Mouse (Mus musculus) intestine, embryonic 14.5 days (tissue): ENCODE results near the gene Ints11. TPM values are rescaled to one million over a fixed set of nuclear protein-coding genes. Genes with fewer than 3 reads are reported as not detected.

Experiments
- ATAC-seq: fragments of 200-750 bp; cut with Nextera tagmentation; replicated peaks from 2 replicates; pipeline ENCODE4 v1.8.0; 2017; ENCODE audit warnings: low read depth, moderate number of reproducible peaks, moderate TSS enrichment, moderate library complexity; ENCODE audit not compliant: low FRiP score, low TSS enrichment
- DNase-seq: peaks from one replicate; pipeline ENCODE4 v3.0.0-alpha.2; 2018; ENCODE audit warnings: low spot score
- H3K27ac ChIP-seq: fragments of 300-500 bp; sonication (generic); 2 replicates; pipeline ENCODE4 v1.5.1; 2014; ENCODE audit warnings: low read depth, mild to moderate bottlenecking, control low read depth
- H3K27me3 ChIP-seq: fragments of 300-500 bp; sonication (generic); replicated peaks from 2 replicates; pipeline ENCODE4 v1.6.1; 2014; ENCODE audit warnings: low read length, control low read depth; ENCODE audit not compliant: control insufficient read depth, insufficient read depth
- H3K36me3 ChIP-seq: fragments of 300-500 bp; sonication (generic); 2 replicates; pipeline ENCODE4 v1.6.1; 2014; ENCODE audit warnings: low read length, control low read depth; ENCODE audit not compliant: control insufficient read depth, insufficient read depth
- H3K4me1 ChIP-seq: fragments of 300-500 bp; sonication (generic); replicated peaks from 2 replicates; pipeline ENCODE4 v1.6.1; 2014; ENCODE audit warnings: low read length, control low read depth, mixed read lengths; ENCODE audit not compliant: control insufficient read depth, insufficient read depth
- H3K4me2 ChIP-seq: fragments of 300-500 bp; sonication (generic); 2 replicates; pipeline ENCODE4 v1.6.1; 2014; ENCODE audit warnings: low read length
- H3K4me3 ChIP-seq: fragments of 300-500 bp; sonication (generic); 2 replicates; pipeline ENCODE4 v1.5.1; 2014; ENCODE audit warnings: low read depth, low read length, control low read depth, mixed read lengths
- H3K9ac ChIP-seq: fragments of 300-500 bp; sonication (generic); 2 replicates; pipeline ENCODE4 v1.6.1; 2014; ENCODE audit warnings: mild to moderate bottlenecking, low read length
- H3K9me3 ChIP-seq: fragments of 300-500 bp; sonication (generic); 2 replicates; pipeline ENCODE4 v1.6.1; 2016; ENCODE audit warnings: low read length, control low read depth; ENCODE audit not compliant: control insufficient read depth
- WGBS: fragments of 180-500 bp; shearing (Covaris S2); extraction: QIAGEN DNeasy Blood & Tissue Kit; methylation state at CpG from one replicate; pipeline ENCODE4 v1.1.7; 2014; 5-methylcytosine and 5-hydroxymethylcytosine counted together
- polyA plus RNA-seq: library from polyadenylated mRNA; unstranded; fragments of >200 nt; fragmentation: Nextera tagmentation; extraction: Ambion mirVana; gene quantifications from 2 replicates; pipeline ENCODE4 v1.2.1, GENCODE M21; 2014

Ints11 gene
- polyA plus RNA-seq, 1 experiment from 2014 or later: 69.3 TPM

- H3K9ac ChIP-seq: no peak overlapping the region
- H3K27me3 ChIP-seq: no peaks in the 10 kb centered on the region
- peaks cover 50% of the 10 kb centered on the region for H3K36me3 ChIP-seq
- no peak overlapping the region for H3K4me2 ChIP-seq
- ATAC-seq (no peak), DNase-seq (no peak)
- H3K9me3 ChIP-seq: no peaks in the 10 kb centered on the region
- no peak overlapping the region for H3K27ac ChIP-seq
- peaks cover 17% of the 10 kb centered on the region for H3K4me1 ChIP-seq
- 83% methylated on average over 7 of the region's 7 CpGs for WGBS
- no peak overlapping the region for H3K4me3 ChIP-seq
These were observed 2.1 kb downstream of the Ints11 start for GRCm38 (mm10) chr4:155871404-155871803.

- H3K27ac ChIP-seq: peak overlapping the region; percentile 34
- WGBS: 77% methylated on average over 3 of the region's 3 CpGs
- H3K36me3 ChIP-seq: peaks cover 56% of the 10 kb centered on the region
These were observed 14.2 kb downstream of the Ints11 start for GRCm38 (mm10) chr4:155883587-155883986.

GRCm38 (mm10) chr4:155886330-155886729 lies 17.0 kb downstream of the Ints11 start:
- Histone ChIP-seq H3K4me2 (no peak overlapping the region), H3K9ac (no peak overlapping the region), H3K27ac (no peak overlapping the region), H3K27me3 (no peaks in the 10 kb centered on the region), H3K36me3 (peaks cover 66% of the 10 kb centered on the region), H3K4me3 (no peak overlapping the region), H3K4me1 (peaks cover 7% of the 10 kb centered on the region), H3K9me3 (no peaks in the 10 kb centered on the region)
- DNase-seq (no peak), ATAC-seq (no peak)
- 90% methylated on average over 5 of the region's 5 CpGs for WGBS

More at GRCm38 (mm10) chr4:155883587-155883986, 14.2 kb downstream of the Ints11 start:
- DNase-seq (no peak), ATAC-seq (no peak)
- no peaks in the 10 kb centered on the region for H3K9me3 ChIP-seq
- no peaks in the 10 kb centered on the region for H3K27me3 ChIP-seq
- H3K4me2 ChIP-seq: no peak overlapping the region
- no peak overlapping the region for H3K9ac ChIP-seq
- H3K4me3 ChIP-seq: no peak overlapping the region
- H3K4me1 ChIP-seq: no peaks in the 10 kb centered on the region

GRCm38 (mm10) chr4:155887674-155888073 lies 18.3 kb downstream of the Ints11 start:
- Histone ChIP-seq H3K9me3 (no peaks in the 10 kb centered on the region), H3K36me3 (peaks cover 60% of the 10 kb centered on the region), H3K27ac (no peak overlapping the region), H3K27me3 (no peaks in the 10 kb centered on the region), H3K4me3 (no peak overlapping the region), H3K4me2 (no peak overlapping the region), H3K4me1 (peaks cover 8% of the 10 kb centered on the region), H3K9ac (no peak overlapping the region)
- DNase-seq (no peak), ATAC-seq (no peak)
- 90% methylated on average over 10 of the region's 10 CpGs for WGBS

- 95% methylated on average over 9 of the region's 9 CpGs for WGBS
- H3K9ac ChIP-seq: no peak overlapping the region
These were observed 18.8 kb downstream of the Ints11 start for GRCm38 (mm10) chr4:155888181-155888580.

GRCm38 (mm10) chr4:155889316-155889715 lies 20.0 kb downstream of the Ints11 start:
- no peak for DNase-seq
- Histone ChIP-seq H3K27me3 (no peaks in the 10 kb centered on the region), H3K4me2 (no peak overlapping the region), H3K4me3 (no peak overlapping the region), H3K9ac (no peak overlapping the region), H3K9me3 (no peaks in the 10 kb centered on the region), H3K4me1 (peaks cover 24% of the 10 kb centered on the region), H3K36me3 (peaks cover 53% of the 10 kb centered on the region), H3K27ac (no peak overlapping the region)
- 86% methylated on average over 5 of the region's 5 CpGs for WGBS
- ATAC-seq: no peak

More at GRCm38 (mm10) chr4:155888181-155888580, 18.8 kb downstream of the Ints11 start:
- Histone ChIP-seq H3K27me3 (no peaks in the 10 kb centered on the region), H3K4me2 (no peak overlapping the region), H3K27ac (no peak overlapping the region), H3K4me1 (peaks cover 13% of the 10 kb centered on the region), H3K36me3 (peaks cover 56% of the 10 kb centered on the region), H3K4me3 (no peak overlapping the region), H3K9me3 (no peaks in the 10 kb centered on the region)
- ATAC-seq: no peak
- no peak for DNase-seq

GRCm38 (mm10) chr4:155891011-155891471 lies 21.7 kb downstream of the Ints11 start:
- DNase-seq: peak; percentile 54
- peak; percentile 2; the same call in 1 of the 2 replicates for ATAC-seq
- Histone ChIP-seq H3K27ac (0 out of 2 replicates have a peak overlapping the region, but pooled peaks have one; percentile 91), H3K4me3 (peak overlapping the region; percentile 89), H3K9me3 (no peaks in the 10 kb centered on the region), H3K36me3 (peaks cover 39% of the 10 kb centered on the region), H3K27me3 (no peaks in the 10 kb centered on the region), H3K4me2 (peak overlapping the region; percentile 94), H3K9ac (peak overlapping the region; percentile 74), H3K4me1 (peaks cover 33% of the 10 kb centered on the region)
- under 1% methylated on average over 34 of the region's 34 CpGs for WGBS

GRCm38 (mm10) chr4:155891551-155892001 lies 22.2 kb downstream of the Ints11 start, which contains the start of the genes Pusl1 and Acap3:
Pusl1 (minus strand) TSS chr4:155891781.
Acap3 (plus strand) TSS chr4:155891822.
- H3K4me1 ChIP-seq: peaks cover 33% of the 10 kb centered on the region
- H3K36me3 ChIP-seq: peaks cover 39% of the 10 kb centered on the region
- H3K4me3 ChIP-seq: peak within 1 kb of the TSS; percentile 89
- H3K9me3 ChIP-seq: no peaks in the 10 kb centered on the region
- peak within 1 kb of the TSS; percentile 91 for H3K27ac ChIP-seq
- no peaks in the 10 kb centered on the region for H3K27me3 ChIP-seq
- peak within 1 kb of the TSS; percentile 74 for H3K9ac ChIP-seq
- ATAC-seq (peak; percentile 88), DNase-seq (peak; percentile 97)
- whole genome bisulfite sequencing: under 1% methylated on average over 52 of the region's 52 CpGs
- H3K4me2 ChIP-seq: peak within 1 kb of the TSS; percentile 94

- Histone ChIP-seq H3K9me3 (no peaks in the 10 kb centered on the region), H3K27ac (peak overlapping the region; percentile 91), H3K36me3 (peaks cover 39% of the 10 kb centered on the region), H3K4me2 (peak overlapping the region; percentile 94), H3K4me3 (peak overlapping the region; percentile 89), H3K4me1 (peaks cover 33% of the 10 kb centered on the region), H3K27me3 (no peaks in the 10 kb centered on the region), H3K9ac (peak overlapping the region; percentile 74)
- no peak for DNase-seq
- under 1% methylated on average over 52 of the region's 56 CpGs for WGBS
- peak; percentile 87 for ATAC-seq
These were observed 22.7 kb downstream of the Ints11 start for GRCm38 (mm10) chr4:155892017-155892416.
